Mouse (Mus musculus) heart, adult 2 months (tissue): ENCODE data around the gene Glod5. TPM values are rescaled to one million over a fixed set of nuclear protein-coding genes. Genes with fewer than 3 reads are reported as not detected.

Source experiments
- DNase-seq, 2 experiments: peaks; one replicate each; pipeline ENCODE4 v3.0.0; 2021
- H3K27ac ChIP-seq: fragments of 200-600 bp; 2 replicates; pipeline ENCODE4 v1.8.1; 2022
- H3K27me3 ChIP-seq: fragments of 200-500 bp; 2 replicates; pipeline ENCODE4 v1.6.1; 2012; ENCODE audit warnings: mild to moderate bottlenecking, low read length, inconsistent platforms, mixed read lengths; ENCODE audit not compliant: control insufficient read depth, insufficient read depth
- H3K36me3 ChIP-seq: fragments of 200-500 bp; 2 replicates; pipeline ENCODE4 v1.6.1; 2012; ENCODE audit warnings: low read length, inconsistent platforms; ENCODE audit not compliant: control insufficient read depth, insufficient read depth
- H3K4me1 ChIP-seq: fragments of 200-500 bp; 2 replicates; pipeline ENCODE4 v1.6.1; 2011; ENCODE audit warnings: low read length; ENCODE audit not compliant: control insufficient read depth, insufficient read depth
- H3K4me3 ChIP-seq: fragments of 200-600 bp; 2 replicates; pipeline ENCODE4 v1.8.1; 2022
- H3K79me2 ChIP-seq: fragments of 200-500 bp; replicated peaks from 2 replicates; pipeline ENCODE4 v1.6.1; 2012; ENCODE audit warnings: mild to moderate bottlenecking, inconsistent platforms, low read length, moderate library complexity, mixed read lengths; ENCODE audit not compliant: control insufficient read depth, insufficient read depth
- H3K9ac ChIP-seq: fragments of 200-500 bp; 2 replicates; pipeline ENCODE4 v1.6.1; 2012; ENCODE audit warnings: low read depth, mild to moderate bottlenecking, control low read depth, inconsistent platforms, low read length, mixed read lengths
- CTCF ChIP-seq: fragments of 200-600 bp; IDR thresholded peaks from 2 replicates; pipeline ENCODE4 v1.8.1; 2022; ENCODE audit warnings: antibody characterized with exemption, mild to moderate bottlenecking, moderate library complexity
- EP300 ChIP-seq: fragments of 200-500 bp; IDR thresholded peaks from 2 replicates; pipeline ENCODE4 v1.6.1; 2011; ENCODE audit warnings: low read depth, low read length, control low read depth; ENCODE audit not compliant: insufficient read depth
- POLR2A ChIP-seq: fragments of 200-500 bp; IDR thresholded peaks from 2 replicates; pipeline ENCODE4 v1.6.1; 2011; ENCODE audit warnings: mild to moderate bottlenecking, low read depth, low read length, control low read depth; ENCODE audit not compliant: insufficient read depth
- WGBS: fragments of 180-500 bp; shearing (Covaris S2); methylation state at CpG from one replicate; pipeline ENCODE4 v1.1.7; 2018; 5-methylcytosine and 5-hydroxymethylcytosine counted together
- intact Hi-C: fragments of 180-260 bp; cut with DNase I; formaldehyde crosslinking; loops from one replicate; pipeline ENCODE4 v1.15.1; 2025
- polyA plus RNA-seq: library from polyadenylated mRNA; depleted of rRNA; stranded (reverse); fragments of >200 nt; gene quantifications from 2 replicates; pipeline ENCODE4 v1.2.3, GENCODE M21; 2012; rRNA removed
- total RNA-seq, 2 experiments: library from RNA; stranded (reverse); gene quantifications; 2 replicates each; pipeline ENCODE4 v1.2.3; 2021

The Glod5 gene
- total and polyA plus RNA-seq, 3 experiments = not detected

DNA sequence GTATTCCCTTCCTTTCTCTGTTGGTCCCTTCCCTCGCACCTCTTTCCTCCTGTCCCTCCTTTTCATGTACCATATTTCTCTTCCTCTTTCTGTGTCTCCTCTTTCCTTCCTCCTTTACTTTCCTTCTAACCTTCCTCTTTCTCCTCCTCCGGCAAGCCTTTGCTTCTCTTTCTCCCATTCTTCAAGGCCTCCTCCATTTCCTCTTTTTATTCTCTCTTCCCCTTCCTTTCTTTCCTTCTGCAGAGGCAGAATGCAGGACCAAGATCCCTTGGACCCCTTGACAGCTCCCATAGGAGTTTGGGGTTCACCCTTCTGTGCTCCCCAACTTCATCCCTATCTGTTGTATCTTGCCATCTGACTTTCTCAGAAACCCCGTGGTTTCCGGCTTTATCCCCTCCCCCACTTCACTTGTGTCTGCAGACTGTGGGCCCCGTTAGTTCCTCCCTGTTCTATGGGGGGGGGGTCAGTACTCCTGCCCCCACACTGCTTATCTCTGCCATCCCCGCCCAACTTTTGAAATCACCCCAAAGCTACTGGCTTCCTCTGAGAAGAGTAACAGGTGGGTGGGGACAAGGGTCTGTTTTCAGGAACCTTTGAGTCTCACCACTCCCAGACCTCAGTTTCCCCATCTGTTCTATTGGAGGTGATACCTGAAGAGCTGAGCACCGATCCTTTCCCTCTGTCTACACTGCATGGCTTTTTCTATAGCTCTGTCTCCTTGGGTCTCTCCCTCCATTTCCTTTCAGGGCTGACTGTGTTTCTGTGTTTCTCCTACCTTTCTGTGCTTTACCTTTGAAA, 54.3 kb downstream of the Glod5 start:
- Histone ChIP-seq H3K4me3 (no peak overlapping the region), H3K27me3 (no peaks in the 10 kb centered on the region), H3K9ac (no peak overlapping the region), H3K36me3 (no peaks in the 10 kb centered on the region), H3K27ac (no peak overlapping the region), H3K79me2 (no peaks in the 10 kb centered on the region), H3K4me1 (no peaks in the 10 kb centered on the region)
- 57% methylated on average over 7 of the region's 7 CpGs for WGBS
- intact Hi-C loops = no loop called here
- TF ChIP-seq POLR2A (no peak), CTCF (no peak), EP300 (no peak)
- no peak for DNase-seq

GRCm38 (mm10) chrX:7958868-7959267, 59.4 kb downstream of the Glod5 start:
- Histone ChIP-seq H3K27ac (no peak overlapping the region), H3K27me3 (no peaks in the 10 kb centered on the region), H3K36me3 (no peaks in the 10 kb centered on the region), H3K4me1 (no peaks in the 10 kb centered on the region), H3K79me2 (no peaks in the 10 kb centered on the region), H3K9ac (no peak overlapping the region), H3K4me3 (no peak overlapping the region)
- no peak for DNase-seq
- 88% methylated on average over 9 of the region's 9 CpGs for whole genome bisulfite sequencing
- no peak for TF ChIP-seq EP300
- no peak for TF ChIP-seq POLR2A
- intact Hi-C loops = no loop called here

Other genes starting within 250 kb of the Glod5 start
- 10 to 100 TPM; 20.8 to 24.6 TPM for gene Gripap1, start 228.7 kb downstream of the Glod5 start, total RNA-seq
- gene Gripap1, start 228.7 kb downstream of the Glod5 start, polyA plus RNA-seq = 25.3 and 38.9 TPM in 2 replicates
- under 1 TPM; 0.21 to 0.27 TPM for gene Kcnd1, start 196.2 kb downstream of the Glod5 start, total RNA-seq
- 0.59 and 1.2 TPM in 2 replicates for gene Kcnd1, start 196.2 kb downstream of the Glod5 start, polyA plus RNA-seq
- 10 to 100 TPM; 20.3 to 24.5 TPM for gene Otud5, start 177.1 kb downstream of the Glod5 start, total RNA-seq
- 16.6 and 19.1 TPM in 2 replicates for gene Otud5, start 177.1 kb downstream of the Glod5 start, polyA plus RNA-seq
- gene Pim2, start 140.2 kb downstream of the Glod5 start, total RNA-seq = 1 to 10 TPM; 2.6 to 4.0 TPM
- 4.7 and 5.7 TPM in 2 replicates for gene Pim2, start 140.2 kb downstream of the Glod5 start, polyA plus RNA-seq
- 10 to 100 TPM; 14.8 to 15.0 TPM for gene Slc35a2, start 134.5 kb downstream of the Glod5 start, total RNA-seq
- 25.2 and 31.9 TPM in 2 replicates for gene Slc35a2, start 134.5 kb downstream of the Glod5 start, polyA plus RNA-seq
- 10 to 100 TPM; 20.4 to 25.1 TPM for gene Pqbp1, start 119.2 kb downstream of the Glod5 start, total RNA-seq
- 30.7 and 42.6 TPM in 2 replicates for gene Pqbp1, start 119.2 kb downstream of the Glod5 start, polyA plus RNA-seq
- gene Timm17b, start 119.1 kb downstream of the Glod5 start, total RNA-seq = 10 to 100 TPM; 43.4 to 45.0 TPM
- gene Timm17b, start 119.1 kb downstream of the Glod5 start, polyA plus RNA-seq = 40.2 and 45.1 TPM in 2 replicates
- not detected for gene Gm10491, start 110.7 kb downstream of the Glod5 start, total RNA-seq
- gene Gm10491, start 110.7 kb downstream of the Glod5 start, polyA plus RNA-seq = not detected in 2 replicates
- not detected for gene Gm10490, start 109.0 kb downstream of the Glod5 start, total RNA-seq
- not detected in 2 replicates for gene Gm10490, start 109.0 kb downstream of the Glod5 start, polyA plus RNA-seq
- under 1 TPM in 1 of 2 experiments, not detected in 1; 0.16 TPM for gene Pcsk1n, start 98.7 kb downstream of the Glod5 start, total RNA-seq
- 0.18 and 0.25 TPM in 2 replicates for gene Pcsk1n, start 98.7 kb downstream of the Glod5 start, polyA plus RNA-seq
- gene Eras, start 89.9 kb downstream of the Glod5 start, total RNA-seq = not detected
- gene Eras, start 89.9 kb downstream of the Glod5 start, polyA plus RNA-seq = not detected in 2 replicates
- 1 to 10 TPM; 7.9 to 9.6 TPM for gene Hdac6, start 70.6 kb downstream of the Glod5 start, total RNA-seq
- gene Hdac6, start 70.6 kb downstream of the Glod5 start, polyA plus RNA-seq = 14.8 and 19.8 TPM in 2 replicates
- under 1 TPM; 0.23 to 0.27 TPM for gene Gata1, start 40.4 kb downstream of the Glod5 start, total RNA-seq
- gene Gata1, start 40.4 kb downstream of the Glod5 start, polyA plus RNA-seq = 0.26 and 0.43 TPM in 2 replicates
- gene Suv39h1, start 56.3 kb upstream of the Glod5 start, total RNA-seq = 1 to 10 TPM; 3.6 to 3.9 TPM
- 4.6 and 6.1 TPM in 2 replicates for gene Suv39h1, start 56.3 kb upstream of the Glod5 start, polyA plus RNA-seq
- gene Was, start 72.0 kb upstream of the Glod5 start, total RNA-seq = 1 to 10 TPM; 1.7 to 2.6 TPM
- gene Was, start 72.0 kb upstream of the Glod5 start, polyA plus RNA-seq = 1.9 and 2.2 TPM in 2 replicates
- gene Wdr13, start 114.4 kb upstream of the Glod5 start, total RNA-seq = 10 to 100 TPM; 35.1 to 39.6 TPM
- 56.0 and 60.2 TPM in 2 replicates for gene Wdr13, start 114.4 kb upstream of the Glod5 start, polyA plus RNA-seq
- 10 to 100 TPM; 38.1 to 78.9 TPM for gene Rbm3, start 127.4 kb upstream of the Glod5 start, total RNA-seq
- gene Rbm3, start 127.4 kb upstream of the Glod5 start, polyA plus RNA-seq = 44.1 and 55.3 TPM in 2 replicates
- gene Tbc1d25, start 157.7 kb upstream of the Glod5 start, total RNA-seq = 1 to 10 TPM; 3.7 to 4.3 TPM
- 8.7 and 8.9 TPM in 2 replicates for gene Tbc1d25, start 157.7 kb upstream of the Glod5 start, polyA plus RNA-seq
- gene Ebp, start 175.0 kb upstream of the Glod5 start, total RNA-seq = 10 to 100 TPM; 15.2 to 23.1 TPM
- 37.3 and 40.2 TPM in 2 replicates for gene Ebp, start 175.0 kb upstream of the Glod5 start, polyA plus RNA-seq
- 1 to 10 TPM; 2.3 to 2.9 TPM for gene Porcn, start 188.0 kb upstream of the Glod5 start, total RNA-seq
- 11.9 and 15.8 TPM in 2 replicates for gene Porcn, start 188.0 kb upstream of the Glod5 start, polyA plus RNA-seq
- 10 to 100 TPM in 1 of 2 experiments, 1 to 10 TPM in 1; 9.6 to 11.8 TPM for gene Ftsj1, start 233.9 kb upstream of the Glod5 start, total RNA-seq
- 20.0 and 24.0 TPM in 2 replicates for gene Ftsj1, start 233.9 kb upstream of the Glod5 start, polyA plus RNA-seq